Mouse (Mus musculus): ENCODE results near the gene Syt7.

Syt7 gene

GRCm38 (mm10) chr19:10424751-10425150, 35.9 kb downstream of the Syt7 start:
- DNase-seq (ENCODE audit: low spot score in 2 of 2), result no peak

GRCm38 (mm10) chr19:10425484-10426270, 36.8 kb downstream of the Syt7 start:
- no peak for DNase-seq (ENCODE audit: low spot score in 2 of 2)

GRCm38 (mm10) chr19:10426312-10426711, 37.4 kb downstream of the Syt7 start:
- DNase-seq (ENCODE audit: low spot score in 2 of 2), result no peak

GRCm38 (mm10) chr19:10426793-10427192, 37.9 kb downstream of the Syt7 start:
- DNase-seq (ENCODE audit: low spot score in 2 of 2), result no peak

- DNase-seq (ENCODE audit: low spot score in 2 of 2), result no peak
Measured at GRCm38 (mm10) chr19:10427431-10427830, 38.5 kb downstream of the Syt7 start.

- no peak for DNase-seq (ENCODE audit: low spot score in 2 of 2)
Measured at GRCm38 (mm10) chr19:10429371-10429770, 40.5 kb downstream of the Syt7 start.

GRCm38 (mm10) chr19:10431410-10431809, 42.5 kb downstream of the Syt7 start:
- no peak for DNase-seq (ENCODE audit: low spot score in 2 of 2)

- DNase-seq (ENCODE audit: low spot score in 2 of 2), result no peak
Measured at GRCm38 (mm10) chr19:10431841-10432240, 43.0 kb downstream of the Syt7 start.

- no peak for DNase-seq (ENCODE audit: low spot score in 2 of 2)
Measured at GRCm38 (mm10) chr19:10433225-10433624, 44.3 kb downstream of the Syt7 start.

- DNase-seq (ENCODE audit: low spot score in 2 of 2), result peak in 1 of 2 experiments; percentile 62
Measured at GRCm38 (mm10) chr19:10433879-10434540, 45.1 kb downstream of the Syt7 start.

GRCm38 (mm10) chr19:10434927-10435326, 46.0 kb downstream of the Syt7 start:
- no peak for DNase-seq (ENCODE audit: low spot score in 2 of 2)

- peak; percentile 57 to 70 for DNase-seq (ENCODE audit: low spot score in 2 of 2)
Measured at GRCm38 (mm10) chr19:10435908-10436307, 47.0 kb downstream of the Syt7 start.

GRCm38 (mm10) chr19:10436726-10437125, 47.8 kb downstream of the Syt7 start:
- DNase-seq (ENCODE audit: low spot score in 2 of 2), result no peak

GRCm38 (mm10) chr19:10437521-10437920, 48.6 kb downstream of the Syt7 start:
- no peak for DNase-seq (ENCODE audit: low spot score in 2 of 2)

- no peak for DNase-seq (ENCODE audit: low spot score in 2 of 2)
Measured at GRCm38 (mm10) chr19:10444685-10445369, 55.9 kb downstream of the Syt7 start.

- no peak for DNase-seq (ENCODE audit: low spot score in 2 of 2)
Measured at GRCm38 (mm10) chr19:10448275-10448674, 59.4 kb downstream of the Syt7 start.

GRCm38 (mm10) chr19:10449190-10449589, 60.3 kb downstream of the Syt7 start:
- DNase-seq (ENCODE audit: low spot score in 2 of 2), result no peak

- peak in 1 of 2 experiments; percentile 74 for DNase-seq (ENCODE audit: low spot score in 2 of 2)
Measured at GRCm38 (mm10) chr19:10449708-10450107, 60.8 kb downstream of the Syt7 start.

GRCm38 (mm10) chr19:10454718-10455436, 66.0 kb downstream of the Syt7 start:
- DNase-seq (ENCODE audit: low spot score in 2 of 2), result no peak

GRCm38 (mm10) chr19:10455437-10455806, 66.5 kb downstream of the Syt7 start:
- no peak for DNase-seq (ENCODE audit: low spot score in 2 of 2)

- DNase-seq (ENCODE audit: low spot score in 2 of 2), result peak in 1 of 2 experiments; percentile 74
Measured at GRCm38 (mm10) chr19:10456752-10457483, 68.0 kb downstream of the Syt7 start, which contains the start of gene Lrrc10b. Lrrc10b (minus strand) TSS chr19:10457473.

Measured in frontal cortex, postnatal 10 days (tissue).